Mouse (Mus musculus) forebrain, embryonic 10.5 days (tissue): ENCODE data around the gene Sh3rf1. TPM values are rescaled to one million over a fixed set of nuclear protein-coding genes. Genes with fewer than 3 reads are reported as not detected.
A peak's percentile ranks its signal among the peaks of the same experiment; 100 is the strongest.

Experiments used
- DNase-seq: peaks from one replicate; pipeline ENCODE4 v3.0.0-alpha.2; 2017; ENCODE audit warnings: low spot score; ENCODE audit errors: extremely low spot score
- H3K27ac ChIP-seq: fragments of 300-500 bp; sonication (generic); 2 replicates; pipeline ENCODE4 v1.5.1; 2016; ENCODE audit warnings: mild to moderate bottlenecking
- H3K27me3 ChIP-seq: fragments of 300-500 bp; sonication (generic); 2 replicates; pipeline ENCODE4 v1.6.1; 2016; ENCODE audit warnings: mild to moderate bottlenecking; ENCODE audit not compliant: poor library complexity, severe bottlenecking
- H3K36me3 ChIP-seq: fragments of 300-500 bp; sonication (generic); replicated peaks from 2 replicates; pipeline ENCODE4 v1.6.1; 2016; ENCODE audit warnings: mild to moderate bottlenecking, moderate library complexity
- H3K4me1 ChIP-seq: fragments of 300-500 bp; sonication (generic); 2 replicates; pipeline ENCODE4 v1.6.1; 2016
- H3K4me3 ChIP-seq: fragments of 300-500 bp; sonication (generic); 2 replicates; pipeline ENCODE4 v1.5.1; 2016; ENCODE audit warnings: mild to moderate bottlenecking, moderate library complexity
- H3K9me3 ChIP-seq: fragments of 300-500 bp; sonication (generic); 2 replicates; pipeline ENCODE4 v1.6.1; 2016; ENCODE audit warnings: mild to moderate bottlenecking, moderate library complexity
- WGBS: fragments of 180-500 bp; shearing (Covaris S2); methylation state at CpG from one replicate; pipeline ENCODE4 v1.1.7; 2016; 5-methylcytosine and 5-hydroxymethylcytosine counted together
- polyA plus RNA-seq: library from polyadenylated mRNA; unstranded; fragments of >200 nt; fragmentation: Nextera tagmentation; extraction: Ambion mirVana; gene quantifications from 2 replicates; pipeline ENCODE4 v1.2.1, GENCODE M21; 2016

Sh3rf1 gene
- polyA plus RNA-seq, 1 experiment from 2014 or later: 18.2 TPM

DNA sequence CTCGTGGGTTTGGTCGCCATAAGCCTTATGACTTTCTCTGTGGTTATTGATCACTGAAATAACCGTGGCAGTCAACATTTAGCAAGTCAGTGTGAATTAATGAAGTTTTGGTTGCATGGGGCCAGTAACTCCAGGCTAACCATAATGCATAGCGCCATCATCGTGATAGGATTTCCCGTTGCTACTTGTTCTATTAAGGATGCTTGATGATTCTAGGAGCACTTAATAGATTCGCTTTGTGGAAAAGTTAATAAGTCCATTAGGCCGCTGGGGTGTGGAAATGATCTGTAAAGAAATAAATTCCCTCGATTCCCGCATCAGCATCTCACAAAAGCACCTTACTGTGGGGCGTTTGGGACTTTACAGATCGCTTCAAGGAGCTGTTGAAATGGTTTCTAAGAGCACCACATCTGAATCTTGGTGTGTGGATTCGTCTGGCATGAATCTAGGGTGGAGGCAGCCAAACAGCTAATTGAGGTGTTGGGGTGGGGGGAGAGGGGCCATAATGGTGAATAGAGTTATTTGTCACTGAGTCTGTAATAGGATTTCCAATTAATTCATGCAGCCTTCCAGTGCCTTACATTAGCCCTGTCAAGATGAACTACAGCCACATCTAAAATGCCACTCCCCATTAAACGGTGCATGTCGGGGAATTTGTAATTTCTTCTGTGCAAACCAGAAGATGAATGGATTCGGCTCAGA, 101.5 kb downstream of the Sh3rf1 start:
- DNase-seq: no peak
- H3K4me3 ChIP-seq: peak overlapping the region; percentile 20; the same call in 1 of the 2 replicates
- H3K27ac ChIP-seq: peak overlapping the region; percentile 71
- H3K27me3 ChIP-seq: peaks cover 7% of the 10 kb centered on the region; the same call in 1 of the 2 replicates
- H3K4me1 ChIP-seq: peaks cover 58% of the 10 kb centered on the region
- H3K36me3 ChIP-seq: peaks cover 16% of the 10 kb centered on the region
- H3K9me3 ChIP-seq: no peaks in the 10 kb centered on the region
- WGBS: 49% methylated on average over 16 of the region's 16 CpGs

DNA sequence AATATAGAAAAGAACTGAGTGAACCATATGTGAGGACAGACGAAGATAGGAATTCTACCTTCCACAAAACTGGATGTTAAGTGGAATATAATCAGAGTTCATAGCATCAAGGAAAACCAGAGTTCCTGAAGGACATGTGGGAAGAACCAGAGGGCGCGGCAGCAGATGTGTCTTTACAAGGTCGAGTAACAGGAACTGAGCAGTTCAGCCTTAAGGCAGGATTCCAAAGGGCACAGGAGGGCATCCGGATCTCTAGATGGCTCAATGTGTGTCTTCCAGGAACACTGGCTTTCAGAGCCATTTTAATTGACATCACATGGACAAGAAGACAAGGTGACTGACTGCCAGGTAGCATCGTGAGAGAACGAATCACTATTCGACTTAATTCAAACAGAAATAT, 102.6 kb downstream of the Sh3rf1 start:
- H3K27ac ChIP-seq: peak overlapping the region; percentile 71; the same call in 1 of the 2 replicates
- no peak for DNase-seq
- H3K9me3 ChIP-seq: no peaks in the 10 kb centered on the region
- peaks cover 26% of the 10 kb centered on the region for H3K36me3 ChIP-seq
- no peak overlapping the region for H3K4me3 ChIP-seq
- peaks cover 54% of the 10 kb centered on the region for H3K4me1 ChIP-seq
- 72% methylated on average over 8 of the region's 8 CpGs for WGBS
- H3K27me3 ChIP-seq: peaks cover 7% of the 10 kb centered on the region; the same call in 1 of the 2 replicates

- no peak overlapping the region for H3K27ac ChIP-seq
- peaks cover 46% of the 10 kb centered on the region for H3K4me1 ChIP-seq
- peaks cover 25% of the 10 kb centered on the region for H3K36me3 ChIP-seq
- DNase-seq: no peak
- WGBS: 93% methylated on average over 5 of the region's 5 CpGs
- no peaks in the 10 kb centered on the region for H3K9me3 ChIP-seq
- peaks cover 7% of the 10 kb centered on the region; the same call in 1 of the 2 replicates for H3K27me3 ChIP-seq
- no peak overlapping the region for H3K4me3 ChIP-seq
These were observed 103.7 kb downstream of the Sh3rf1 start for GRCm38 (mm10) chr8:61327333-61327732.

DNA sequence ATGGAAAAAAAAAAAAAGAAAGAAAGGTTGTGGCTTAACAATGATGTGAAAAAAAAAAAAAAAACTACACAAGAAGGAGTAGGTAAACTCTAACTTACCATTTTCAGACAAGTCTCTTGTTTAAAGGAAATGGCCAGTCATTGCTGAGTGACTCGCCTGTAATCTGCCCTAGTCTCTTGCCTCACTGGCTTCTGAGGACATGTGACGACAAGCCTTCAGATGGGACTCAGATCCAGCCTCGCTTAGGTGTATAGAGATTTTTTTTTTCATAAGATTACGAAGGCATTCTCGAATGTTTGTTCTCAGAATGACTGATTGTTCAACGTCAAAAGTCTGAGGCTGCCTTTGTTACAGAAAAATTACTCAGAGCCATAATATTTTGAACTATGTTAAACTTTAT, 116.0 kb downstream of the Sh3rf1 start:
- H3K27me3 ChIP-seq: no peaks in the 10 kb centered on the region
- DNase-seq: no peak
- H3K4me1 ChIP-seq: peaks cover 32% of the 10 kb centered on the region
- WGBS: 90% methylated on average over 6 of the region's 6 CpGs
- H3K27ac ChIP-seq: no peak overlapping the region
- peaks cover 24% of the 10 kb centered on the region for H3K36me3 ChIP-seq
- no peaks in the 10 kb centered on the region for H3K9me3 ChIP-seq
- H3K4me3 ChIP-seq: no peak overlapping the region

DNA sequence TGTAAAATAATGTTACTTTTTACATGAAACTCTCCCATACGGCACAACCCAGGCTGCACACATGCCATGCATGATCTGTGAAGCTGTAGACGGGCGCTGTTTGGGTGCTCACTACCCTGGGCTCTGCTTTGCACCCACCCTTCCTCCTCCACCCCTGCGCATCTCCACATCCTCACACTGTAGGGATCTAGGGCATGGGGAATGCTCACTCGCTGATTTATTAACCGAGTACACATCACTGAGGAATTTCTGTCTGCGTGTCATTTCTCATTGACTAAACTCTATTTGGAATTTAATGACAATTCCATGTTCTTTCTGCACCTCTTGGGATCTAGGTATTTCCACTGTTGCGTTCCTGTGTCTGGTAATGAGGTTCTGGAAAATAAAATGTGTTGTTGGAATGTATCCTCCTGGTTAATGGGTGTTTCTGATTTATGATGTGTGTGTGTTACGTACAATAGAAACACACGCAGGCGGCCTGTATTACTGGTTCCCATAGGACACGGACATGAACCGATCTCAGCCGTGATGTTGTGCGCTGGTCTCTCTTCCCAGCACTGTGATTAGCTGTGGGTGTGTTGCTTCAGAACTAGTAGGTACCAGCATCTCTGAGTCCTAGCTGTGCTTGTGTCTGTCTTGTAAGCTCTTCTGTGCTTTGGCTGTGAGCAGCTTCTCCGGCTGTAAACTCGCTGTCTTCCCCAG, 116.8 kb downstream of the Sh3rf1 start:
- Histone ChIP-seq H3K36me3 (peaks cover 23% of the 10 kb centered on the region), H3K4me1 (peaks cover 32% of the 10 kb centered on the region), H3K4me3 (no peak overlapping the region), H3K9me3 (no peaks in the 10 kb centered on the region), H3K27me3 (no peaks in the 10 kb centered on the region), H3K27ac (no peak overlapping the region)
- DNase-seq: no peak
- WGBS: 95% methylated on average over 17 of the region's 17 CpGs

GRCm38 (mm10) chr8:61341587-61342441, 118.1 kb downstream of the Sh3rf1 start:
- WGBS: 71% methylated on average over 12 of the region's 12 CpGs
- no peak for DNase-seq
- H3K4me3 ChIP-seq: no peak overlapping the region
- H3K36me3 ChIP-seq: peaks cover 11% of the 10 kb centered on the region
- no peaks in the 10 kb centered on the region; the same call in 1 of the 2 replicates for H3K9me3 ChIP-seq
- 0 out of 2 replicates have a peak overlapping the region, but pooled peaks have one; percentile 2 for H3K27ac ChIP-seq
- no peaks in the 10 kb centered on the region for H3K27me3 ChIP-seq
- peaks cover 32% of the 10 kb centered on the region for H3K4me1 ChIP-seq

- H3K36me3 ChIP-seq: peaks cover 9% of the 10 kb centered on the region
- H3K27ac ChIP-seq: peak overlapping the region; percentile 62; the same call in 1 of the 2 replicates
- H3K4me3 ChIP-seq: no peak overlapping the region
- H3K9me3 ChIP-seq: no peaks in the 10 kb centered on the region; the same call in 1 of the 2 replicates
- H3K4me1 ChIP-seq: peaks cover 32% of the 10 kb centered on the region
- DNase-seq: no peak
- 76% methylated on average over 7 of the region's 7 CpGs for WGBS
- H3K27me3 ChIP-seq: no peaks in the 10 kb centered on the region
These were observed 118.9 kb downstream of the Sh3rf1 start for GRCm38 (mm10) chr8:61342473-61343026.

GRCm38 (mm10) chr8:61344435-61344834, 120.8 kb downstream of the Sh3rf1 start:
- Histone ChIP-seq H3K4me1 (peaks cover 45% of the 10 kb centered on the region), H3K9me3 (no peaks in the 10 kb centered on the region; the same call in 1 of the 2 replicates), H3K36me3 (peaks cover 12% of the 10 kb centered on the region), H3K27me3 (no peaks in the 10 kb centered on the region), H3K4me3 (no peak overlapping the region), H3K27ac (no peak overlapping the region)
- 90% methylated on average over 2 of the region's 2 CpGs for whole genome bisulfite sequencing
- no peak for DNase-seq

- H3K27ac ChIP-seq: no peak overlapping the region
- 91% methylated on average over 6 of the region's 6 CpGs for WGBS
- H3K4me3 ChIP-seq: no peak overlapping the region
- DNase-seq: no peak
- no peaks in the 10 kb centered on the region; the same call in 1 of the 2 replicates for H3K9me3 ChIP-seq
- H3K27me3 ChIP-seq: no peaks in the 10 kb centered on the region
- H3K36me3 ChIP-seq: peaks cover 32% of the 10 kb centered on the region
- peaks cover 49% of the 10 kb centered on the region for H3K4me1 ChIP-seq
These were observed 123.3 kb downstream of the Sh3rf1 start for GRCm38 (mm10) chr8:61346941-61347340.

GRCm38 (mm10) chr8:61347526-61347925, 123.9 kb downstream of the Sh3rf1 start:
- peaks cover 37% of the 10 kb centered on the region for H3K36me3 ChIP-seq
- DNase-seq: no peak
- H3K9me3 ChIP-seq: no peaks in the 10 kb centered on the region; the same call in 1 of the 2 replicates
- no peaks in the 10 kb centered on the region for H3K27me3 ChIP-seq
- no peak overlapping the region for H3K27ac ChIP-seq
- 92% methylated on average over 6 of the region's 6 CpGs for WGBS
- H3K4me3 ChIP-seq: no peak overlapping the region
- H3K4me1 ChIP-seq: peaks cover 43% of the 10 kb centered on the region

GRCm38 (mm10) chr8:61348029-61348428, 124.4 kb downstream of the Sh3rf1 start:
- Histone ChIP-seq H3K27ac (no peak overlapping the region), H3K36me3 (peaks cover 38% of the 10 kb centered on the region), H3K27me3 (no peaks in the 10 kb centered on the region), H3K4me3 (no peak overlapping the region), H3K4me1 (peaks cover 40% of the 10 kb centered on the region), H3K9me3 (no peaks in the 10 kb centered on the region; the same call in 1 of the 2 replicates)
- DNase-seq: no peak
- 81% methylated on average over 5 of the region's 5 CpGs for WGBS

- no peaks in the 10 kb centered on the region; the same call in 1 of the 2 replicates for H3K9me3 ChIP-seq
- H3K4me3 ChIP-seq: no peak overlapping the region
- no peak for DNase-seq
- WGBS: 78% methylated on average over 8 of the region's 8 CpGs
- H3K27me3 ChIP-seq: no peaks in the 10 kb centered on the region
- H3K4me1 ChIP-seq: peaks cover 36% of the 10 kb centered on the region
- peaks cover 42% of the 10 kb centered on the region for H3K36me3 ChIP-seq
- no peak overlapping the region for H3K27ac ChIP-seq
These were observed 124.8 kb downstream of the Sh3rf1 start for GRCm38 (mm10) chr8:61348518-61348917.
